Mouse (Mus musculus) hindlimb bud, embryonic 11.5 days (tissue): ENCODE measurements around the gene Gpc5.

Experiments used
- DNase-seq: peaks from one replicate; pipeline ENCODE4 v3.0.0-alpha.2; 2012; ENCODE audit warnings: low read depth, low spot score; ENCODE audit errors: extremely low spot score

The Gpc5 gene

DNA sequence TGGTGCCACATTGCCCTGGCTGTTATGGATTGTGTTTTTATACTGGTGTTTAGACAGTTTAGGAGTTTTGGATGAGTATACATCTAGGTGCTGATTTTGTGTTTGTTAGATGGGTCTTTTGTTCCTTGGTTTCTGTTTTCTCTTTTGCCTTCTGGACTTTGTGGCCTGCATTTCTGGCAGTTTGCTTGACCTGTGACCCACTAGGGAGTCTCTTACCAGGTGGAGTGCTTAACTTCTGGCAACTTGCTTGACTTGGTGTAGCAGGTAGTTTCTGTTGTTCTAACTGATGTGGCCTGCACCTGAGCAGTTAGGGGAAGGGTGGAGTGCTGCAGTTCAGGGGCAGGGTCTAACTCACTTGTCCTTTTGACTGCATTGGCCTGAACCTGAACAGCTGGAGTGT lies 14.3 kb downstream of the Gpc5 start:
- DNase-seq = no peak

DNA sequence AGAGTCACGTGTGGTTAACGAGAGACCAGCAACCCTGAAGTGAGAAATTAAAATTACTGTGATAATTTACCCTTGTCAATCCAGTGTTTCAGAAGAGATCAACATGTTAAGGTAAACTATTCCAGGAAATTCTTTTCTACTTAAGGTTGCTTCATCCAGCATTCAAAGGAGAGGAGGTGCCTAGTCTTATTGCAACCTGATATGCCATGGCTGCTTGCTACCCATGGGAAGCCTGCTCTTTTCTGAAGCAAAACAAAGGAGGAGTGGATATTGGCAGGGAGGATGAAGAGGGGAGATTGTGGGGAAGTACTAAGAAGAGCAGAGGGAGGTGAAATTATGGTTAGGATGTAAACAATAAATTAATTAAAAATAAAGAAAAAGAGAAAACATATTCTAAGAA lies 15.5 kb downstream of the Gpc5 start:
- DNase-seq = no peak

DNA sequence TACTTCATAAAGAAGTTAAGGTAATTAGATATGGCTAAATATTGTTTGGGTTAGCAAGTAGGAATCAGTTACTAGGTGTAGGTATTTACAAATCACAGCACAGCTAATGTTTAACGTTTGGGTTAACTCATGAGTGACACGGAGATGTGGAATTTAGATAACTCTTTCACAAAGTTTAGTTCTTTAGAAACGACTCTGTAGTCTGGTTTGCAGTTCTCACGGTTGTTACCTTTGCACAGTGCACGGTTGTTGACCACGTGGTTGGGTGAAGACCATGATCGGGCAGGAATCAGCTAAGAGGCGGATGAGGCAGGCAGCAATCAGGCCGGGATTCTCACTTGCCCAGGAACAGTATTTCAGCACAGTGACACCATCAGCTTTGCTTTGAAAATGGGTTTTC lies 26.6 kb downstream of the Gpc5 start:
- DNase-seq = no peak

DNA sequence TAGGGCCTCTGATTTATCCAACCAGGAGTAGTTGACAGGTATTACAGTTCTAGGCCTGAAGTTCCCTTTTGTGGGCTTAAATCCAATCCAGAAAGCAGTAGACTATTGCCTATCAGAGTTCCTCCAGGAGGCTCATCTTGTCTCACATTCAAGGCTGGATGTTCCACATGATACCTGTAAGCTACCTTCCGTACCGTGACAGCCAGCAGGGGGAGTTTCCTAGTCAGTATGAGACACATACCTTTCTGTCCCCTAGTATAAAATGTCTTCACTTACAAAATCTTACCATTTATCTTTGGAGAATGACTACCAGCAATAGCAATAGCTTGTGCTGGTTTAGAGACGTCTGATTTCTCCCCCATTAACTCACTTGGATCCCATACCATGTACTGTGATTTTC lies 56.8 kb downstream of the Gpc5 start:
- DNase-seq = no peak

DNA sequence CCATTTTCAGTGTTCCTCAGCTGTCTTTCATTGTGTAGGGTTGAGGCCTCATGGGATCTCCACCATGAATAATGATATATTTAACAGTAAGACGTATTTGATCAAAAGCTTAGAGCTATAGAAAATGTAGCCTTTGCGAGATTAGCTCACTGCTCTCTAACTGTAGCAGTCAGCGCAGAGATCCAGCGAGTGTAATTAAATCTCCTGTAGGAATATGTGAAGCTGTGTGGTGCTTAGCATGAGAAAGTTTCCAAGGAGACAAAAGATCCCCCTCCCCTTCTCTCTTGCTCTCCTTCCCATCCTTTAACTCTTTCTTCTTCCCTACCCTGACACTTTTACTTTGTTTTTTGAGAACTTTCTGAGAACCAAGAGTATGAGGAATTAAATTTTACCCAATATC lies 64.6 kb downstream of the Gpc5 start:
- DNase-seq = no peak

DNA sequence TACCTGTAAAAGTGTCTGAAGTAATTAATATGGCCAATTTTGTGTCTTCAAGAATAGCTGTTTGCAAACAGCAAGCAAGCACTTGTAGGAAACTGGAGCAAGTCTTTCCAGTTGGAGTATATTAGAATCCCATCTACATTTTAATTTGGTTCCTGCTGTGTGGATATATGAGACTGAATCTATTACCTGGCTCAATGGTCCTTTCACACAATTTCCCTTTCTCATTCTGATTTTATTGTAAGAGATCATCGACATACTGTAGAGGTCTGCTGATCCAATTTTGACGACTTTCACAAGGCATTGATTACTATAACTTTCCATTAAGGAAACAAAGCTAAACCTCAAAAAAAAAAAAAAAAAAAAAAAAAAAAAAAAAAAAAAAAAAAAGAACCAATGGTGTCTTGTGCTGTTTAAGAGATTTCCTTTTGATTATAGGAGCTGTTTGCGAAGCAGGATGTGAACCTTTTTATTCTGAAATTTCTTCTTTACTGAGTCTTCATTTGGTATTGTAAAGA lies 85.4 kb downstream of the Gpc5 start:
- DNase-seq = no peak

DNA sequence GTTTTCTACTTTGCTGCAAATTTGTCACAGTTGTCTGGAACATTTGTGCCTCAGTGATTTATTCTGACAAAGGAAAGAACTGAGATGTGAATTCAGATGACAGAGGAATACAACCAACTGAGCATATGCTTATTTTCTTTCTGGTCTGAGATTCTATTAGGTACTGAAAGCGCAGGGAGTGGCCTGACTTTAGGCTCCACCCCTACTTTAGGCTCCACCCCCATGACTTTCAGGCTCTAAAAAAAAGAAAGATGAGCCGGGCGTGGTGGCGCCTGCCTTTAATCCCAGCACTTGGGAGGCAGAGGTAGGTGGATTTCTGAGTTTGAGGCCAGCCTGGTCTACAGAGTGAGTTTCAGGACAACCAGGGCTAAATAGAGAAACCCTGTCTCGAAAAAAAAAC lies 87.9 kb downstream of the Gpc5 start:
- no peak for DNase-seq

DNA sequence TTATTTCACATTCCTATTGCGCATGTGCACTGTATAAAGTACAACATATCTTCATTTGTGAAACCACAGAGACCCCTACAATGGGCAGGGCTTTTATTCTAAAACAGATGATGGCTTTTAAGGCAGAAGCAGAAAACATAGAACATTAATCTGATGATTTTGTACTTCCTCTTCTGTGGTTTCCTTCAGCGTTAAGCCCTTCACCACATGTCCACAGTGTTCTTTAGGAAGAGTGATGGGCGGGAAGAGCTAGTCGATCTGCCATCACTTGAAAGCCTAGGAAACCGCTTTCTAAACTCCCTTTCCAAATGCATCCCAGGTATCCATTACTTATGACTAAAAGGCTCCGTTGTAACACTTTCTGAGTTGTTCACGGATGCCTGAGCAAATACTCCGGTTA lies 96.2 kb downstream of the Gpc5 start:
- DNase-seq = no peak

DNA sequence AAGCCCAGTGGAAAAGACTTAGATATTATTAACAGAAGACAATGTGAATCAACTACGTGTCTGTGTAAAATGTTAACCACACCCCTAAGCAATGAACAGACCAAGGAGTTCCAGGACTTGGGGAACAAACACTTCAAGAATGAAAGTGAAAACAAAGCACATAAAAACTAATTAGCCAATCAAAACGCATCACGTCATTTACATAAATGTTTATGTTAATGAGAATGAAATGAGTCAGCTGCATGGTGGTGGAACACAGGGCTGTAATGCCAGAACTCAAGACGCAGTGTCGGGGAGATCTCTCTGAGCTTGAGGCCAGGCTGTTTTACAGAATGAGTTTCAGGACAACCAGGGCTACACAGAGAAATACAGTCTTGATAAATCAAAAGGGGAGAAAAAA lies 136.1 kb downstream of the Gpc5 start:
- no peak for DNase-seq

DNA sequence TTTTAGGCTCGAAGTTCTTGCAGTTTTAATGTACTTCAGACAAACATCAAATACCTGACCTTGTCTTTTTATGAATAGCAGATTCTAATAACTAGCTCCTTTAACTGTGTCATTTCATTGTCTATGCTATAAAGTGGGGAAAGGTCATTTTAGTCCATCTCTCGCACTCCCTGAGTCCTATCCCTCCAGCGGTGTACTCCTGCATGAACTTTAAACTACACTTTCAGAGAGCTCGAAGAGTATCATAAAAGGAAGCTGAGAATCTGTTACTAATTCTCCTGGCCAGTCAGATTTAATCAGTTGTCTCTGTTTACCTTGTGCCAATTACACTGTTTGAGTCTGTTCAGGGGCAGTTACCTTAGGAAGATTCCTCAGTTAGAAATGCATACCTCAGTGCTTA lies 144.4 kb downstream of the Gpc5 start:
- no peak for DNase-seq

DNA sequence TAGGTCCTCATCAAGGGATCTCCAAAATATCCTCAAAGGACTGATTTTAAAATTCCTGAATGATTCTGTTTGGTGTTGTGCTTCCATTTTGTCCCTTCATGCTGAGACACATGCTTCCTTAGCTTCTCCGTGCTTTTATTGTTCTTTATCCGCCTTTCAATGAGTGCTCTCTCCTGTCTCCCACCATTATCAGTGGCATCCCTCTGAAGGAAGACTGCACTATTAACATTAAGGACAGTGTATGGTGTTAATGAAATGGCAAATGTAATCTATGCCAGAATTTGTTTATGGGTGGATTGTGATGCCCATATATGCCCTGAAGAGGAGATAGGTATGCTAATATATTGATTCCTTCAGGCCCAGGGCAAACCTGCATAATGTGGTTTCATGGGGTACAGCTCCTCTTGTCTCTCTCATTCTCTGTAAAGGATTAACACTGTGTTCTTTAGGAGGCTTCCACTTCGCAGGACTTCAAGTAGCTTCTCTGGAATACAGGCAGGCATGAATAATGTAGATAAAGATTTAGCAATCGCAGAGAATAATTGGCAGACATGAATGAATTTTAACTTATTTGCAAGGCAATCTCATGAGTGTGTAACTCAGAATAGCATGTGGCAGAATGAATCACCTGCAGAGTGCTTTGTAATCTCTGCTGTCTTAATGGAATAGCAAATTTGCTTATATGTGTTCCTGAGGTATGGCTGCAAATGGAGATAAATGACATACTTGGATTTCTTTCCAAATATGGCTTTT lies 148.8 kb downstream of the Gpc5 start:
- DNase-seq = no peak

DNA sequence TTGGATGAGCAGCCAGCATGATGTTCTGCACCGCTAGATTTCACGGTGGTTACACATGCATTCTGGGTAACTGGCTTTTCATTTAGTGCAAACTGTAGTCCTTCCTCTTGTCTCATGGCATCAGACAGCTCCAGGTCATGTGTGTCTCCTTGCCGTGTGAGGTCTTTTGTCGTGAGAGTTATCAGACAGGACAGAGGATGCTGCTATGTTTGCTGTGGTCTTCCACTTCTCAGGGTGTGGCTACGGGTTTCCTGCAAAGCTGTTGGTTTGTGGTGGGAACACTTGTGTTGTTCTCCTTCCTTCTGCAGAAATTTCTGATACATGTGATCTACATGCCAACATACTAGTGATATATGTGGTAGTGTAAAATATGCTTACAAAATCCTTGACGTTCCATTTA lies 158.5 kb downstream of the Gpc5 start:
- no peak for DNase-seq

DNA sequence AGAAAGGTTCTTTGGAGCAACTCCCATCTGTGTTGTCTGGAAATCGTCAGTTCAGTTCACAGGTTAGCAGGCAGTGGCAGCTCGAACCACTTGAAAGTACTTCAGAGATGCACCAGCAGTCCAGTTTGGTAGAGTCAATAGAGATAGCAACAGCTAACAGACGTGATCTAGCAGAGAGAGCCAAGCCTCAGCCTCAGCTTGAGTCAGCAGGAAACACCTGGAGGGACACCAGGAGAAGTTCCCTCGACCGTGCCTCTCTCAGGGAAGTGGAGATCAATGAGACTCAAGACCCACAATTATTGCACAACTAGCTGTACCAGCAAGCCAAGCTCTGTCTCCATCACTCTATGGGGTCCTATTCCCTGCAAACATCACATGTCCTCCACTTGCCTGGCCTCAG lies 159.8 kb downstream of the Gpc5 start:
- DNase-seq = no peak

DNA sequence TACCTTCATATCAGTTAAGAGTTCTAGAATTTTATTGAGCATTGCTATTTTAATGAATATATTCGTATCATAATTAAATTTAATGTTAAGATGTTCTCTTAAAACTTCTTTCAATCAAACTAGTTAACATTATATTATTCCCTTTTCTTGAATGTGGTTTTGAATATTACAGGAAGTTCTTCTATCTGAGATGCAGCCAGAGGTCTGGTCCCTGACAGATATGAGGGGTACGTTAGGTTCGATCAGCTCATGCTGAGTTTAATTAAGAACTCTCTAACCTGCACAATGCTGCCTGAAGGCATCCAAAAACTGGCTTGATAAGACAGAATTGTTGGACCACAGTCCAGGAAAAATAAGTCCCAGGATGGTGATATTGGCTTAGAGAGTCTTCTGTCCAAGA lies 161.1 kb downstream of the Gpc5 start:
- no peak for DNase-seq

DNA sequence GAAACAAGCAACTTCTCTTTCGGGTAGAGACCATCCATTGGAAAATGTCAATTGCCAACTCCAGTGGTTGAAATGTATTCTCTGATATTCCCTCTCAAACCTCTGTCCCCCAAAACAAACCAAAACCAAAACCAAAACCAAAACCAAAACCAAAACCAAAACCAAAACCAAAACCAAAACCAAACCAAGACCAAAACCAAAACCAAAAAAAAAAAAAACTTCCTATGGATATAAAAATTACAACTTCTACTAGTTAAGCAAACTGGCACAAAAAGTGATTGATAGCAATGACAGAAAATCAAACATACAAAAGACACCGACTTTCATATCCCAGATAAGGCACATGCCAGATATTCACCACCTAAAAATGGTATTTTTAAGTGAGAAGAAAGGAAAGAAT lies 161.7 kb downstream of the Gpc5 start:
- DNase-seq = no peak

DNA sequence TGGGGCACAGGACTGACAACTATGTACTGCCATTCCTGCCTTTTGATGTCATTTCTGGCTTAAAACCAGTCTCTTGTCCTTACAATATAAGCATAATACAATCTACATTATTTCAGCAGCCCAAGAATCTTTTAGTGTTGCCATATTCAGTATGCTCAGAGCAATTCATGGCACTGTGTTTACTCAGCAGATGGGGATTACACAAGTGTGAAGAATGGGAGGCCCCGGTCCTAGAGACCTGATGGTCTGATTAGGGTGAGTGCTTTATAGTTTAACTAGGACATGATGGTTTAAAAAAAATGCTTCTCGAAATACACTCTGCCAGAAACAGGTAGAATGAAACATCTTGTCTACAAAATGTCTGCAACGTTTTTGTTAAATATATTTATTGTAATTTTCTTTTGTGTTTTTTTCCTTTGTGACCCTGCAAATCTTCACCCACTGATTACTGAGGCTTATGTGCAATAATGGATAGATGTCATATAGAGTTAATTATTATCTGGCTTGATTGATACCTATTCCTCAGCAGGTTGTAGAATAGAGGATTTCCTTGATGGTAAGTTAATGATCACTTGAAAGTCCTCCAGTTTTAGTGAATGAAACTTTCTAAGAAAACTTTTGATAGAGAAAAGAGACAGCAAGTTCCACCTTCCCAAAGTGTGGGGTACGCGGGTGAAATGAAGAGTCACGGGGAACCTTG lies 177.8 kb downstream of the Gpc5 start:
- DNase-seq = no peak

DNA sequence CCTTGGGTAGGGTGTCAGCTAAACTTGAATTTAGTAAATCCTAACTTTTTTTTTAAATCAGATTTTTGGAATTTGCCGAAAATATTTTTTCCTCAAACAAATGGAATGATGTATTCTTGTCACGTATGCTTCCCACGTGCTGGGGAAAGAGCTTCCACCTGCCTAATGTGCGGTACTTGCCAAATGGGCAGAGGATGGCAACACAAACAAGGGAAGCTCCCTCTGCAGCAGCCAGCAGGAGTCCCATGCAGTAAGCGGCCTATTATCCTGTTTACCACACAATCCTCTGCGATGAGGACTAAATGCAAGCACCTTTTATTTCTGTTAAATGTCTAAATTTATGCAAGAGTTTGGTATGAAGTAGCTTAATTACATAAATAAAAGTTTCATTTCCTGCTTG lies 178.4 kb downstream of the Gpc5 start:
- DNase-seq = no peak

DNA sequence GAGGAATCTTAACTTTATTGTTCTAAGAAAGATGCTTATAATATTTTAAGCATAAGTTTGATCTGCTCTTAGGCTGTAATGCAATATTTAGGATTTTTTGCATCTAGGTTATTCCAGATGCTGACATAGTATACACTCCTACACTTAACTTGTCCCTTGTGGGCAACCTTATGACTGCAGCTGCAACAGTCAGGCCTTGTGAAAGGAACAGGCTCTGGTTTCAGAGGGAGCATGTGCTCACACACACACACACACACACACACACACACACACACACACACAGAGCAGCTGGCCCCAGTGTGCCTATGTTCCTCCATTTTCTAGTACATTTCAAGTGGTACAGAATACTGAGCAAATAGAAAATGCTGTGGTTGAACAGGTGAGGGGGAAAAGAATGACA lies 190.8 kb downstream of the Gpc5 start:
- no peak for DNase-seq

DNA sequence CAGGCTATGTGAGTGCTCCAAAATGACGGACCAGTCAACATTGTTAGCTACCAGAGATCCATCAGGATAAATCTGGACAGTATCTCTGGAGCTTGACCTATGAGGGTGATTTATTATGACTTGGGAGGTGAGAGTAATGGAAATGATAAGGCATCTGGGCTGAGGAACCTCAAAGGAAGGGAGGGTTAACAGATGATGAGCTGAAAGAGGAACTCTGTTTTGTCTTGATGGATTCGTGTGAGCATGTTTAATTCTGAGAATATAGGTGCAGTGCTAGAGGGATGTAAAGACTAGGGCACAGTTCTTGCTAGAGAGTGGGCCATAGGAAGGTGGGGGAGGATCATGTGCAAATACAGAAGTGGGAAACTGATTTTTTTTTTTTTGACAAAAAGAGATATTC lies 232.2 kb downstream of the Gpc5 start:
- no peak for DNase-seq

DNA sequence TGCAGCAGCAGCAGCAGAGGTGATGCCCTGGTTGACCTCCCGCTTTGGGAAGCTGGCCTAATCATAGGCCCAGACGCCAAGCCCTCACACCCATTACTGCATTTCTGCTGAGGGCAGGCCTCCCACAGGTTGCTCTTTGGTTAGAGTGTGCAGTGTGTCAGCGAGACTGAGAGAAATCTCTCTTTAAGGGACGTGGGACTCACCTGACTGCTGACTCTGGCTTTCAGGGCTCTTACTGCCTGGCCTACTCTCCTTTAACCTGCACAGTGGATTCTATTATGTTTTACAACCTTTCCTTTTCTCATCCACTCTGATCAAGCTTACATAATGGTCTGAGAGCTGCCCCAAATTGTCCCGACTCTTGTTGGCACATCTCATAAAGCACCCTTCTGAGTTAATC lies 234.4 kb downstream of the Gpc5 start:
- no peak for DNase-seq

DNA sequence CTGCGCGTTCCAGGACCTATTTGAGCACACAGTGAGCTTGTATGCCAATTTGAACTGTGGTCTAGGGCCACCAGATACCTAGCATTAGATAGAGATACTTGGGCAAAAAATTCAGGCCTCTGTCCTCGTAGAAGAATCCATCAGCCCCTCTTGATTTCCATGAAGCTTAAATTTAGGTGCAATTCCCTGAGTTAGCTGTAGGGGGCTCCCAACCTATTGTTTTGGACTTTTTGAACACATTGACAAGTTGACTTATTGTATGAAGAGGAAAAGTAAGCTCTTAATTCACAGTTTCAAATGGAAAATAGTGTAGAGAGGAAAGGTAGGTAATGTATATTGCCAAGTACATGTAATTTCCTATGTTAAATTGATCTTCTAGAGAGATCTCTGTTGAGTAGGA lies 247.1 kb downstream of the Gpc5 start:
- no peak for DNase-seq

DNA sequence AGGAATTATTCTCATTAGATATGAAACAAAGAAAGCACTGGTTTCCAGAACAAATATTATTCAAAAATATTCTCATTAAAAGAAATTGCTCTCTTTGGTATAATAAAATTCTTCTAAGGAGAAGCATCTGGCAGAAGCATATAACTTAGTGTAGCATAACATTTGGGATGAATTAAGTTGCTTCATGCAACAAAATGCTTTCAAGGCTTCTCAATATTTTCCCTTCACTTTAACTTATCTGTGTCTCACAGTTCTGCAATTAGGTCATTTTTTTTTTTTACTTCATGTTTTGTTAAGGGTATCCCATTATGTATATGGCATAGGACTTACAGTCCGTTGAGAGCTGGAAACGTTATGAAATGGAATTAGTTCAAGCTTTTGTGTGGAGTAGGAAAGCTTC lies 250.6 kb downstream of the Gpc5 start:
- no peak for DNase-seq

DNA sequence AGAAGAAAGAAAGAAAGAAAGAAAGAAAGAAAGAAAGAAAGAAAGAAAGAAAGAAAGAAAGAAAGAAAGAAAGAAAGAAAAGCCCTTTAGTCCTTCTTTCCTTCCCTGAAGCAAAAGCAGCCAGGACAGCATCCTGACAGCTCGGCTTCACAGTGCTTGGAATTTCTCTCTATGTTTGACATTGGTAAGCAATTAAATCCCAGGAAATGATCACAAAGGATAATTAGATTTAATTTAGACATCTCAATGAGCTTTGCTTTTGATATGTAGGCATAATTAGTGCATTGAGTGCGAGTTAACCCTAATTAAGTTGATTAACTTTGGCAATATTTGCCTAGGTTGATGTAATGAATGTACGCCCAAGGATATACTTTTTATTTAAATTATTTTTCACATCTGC lies 257.4 kb downstream of the Gpc5 start:
- no peak for DNase-seq
